Mouse (Mus musculus): ENCODE measurements around the gene Gm8890. TPM values are rescaled to one million over a fixed set of nuclear protein-coding genes. Genes with fewer than 3 reads are reported as not detected.
"Not testable (repeated sequence)": the region's sequence is repeated elsewhere in the genome, so short reads cannot be mapped to it uniquely, and the experiment has no call there.

The Gm8890 gene
- not detected in 2 replicates for polyA plus RNA-seq (2015; fragmentation: Nextera tagmentation; extraction: Ambion mirVana)

GRCm38 (mm10) chr5:11255733-11256132, at the start of gene Gm8890:
Gene Gm8890 (plus strand): TSS chr5:11256033.
- not testable (repeated sequence) for H3K4me3 ChIP-seq; H3K27me3 ChIP-seq; H3K27ac ChIP-seq; ATAC-seq (ENCODE audit: borderline replicate concordance, extremely low read depth, low FRiP score, low TSS enrichment); H3K4me2 ChIP-seq; H3K36me3 ChIP-seq; H3K4me1 ChIP-seq; H3K9me3 ChIP-seq; H3K9ac ChIP-seq
- 75% methylated on average over 1 of the region's 2 CpGs for WGBS

GRCm38 (mm10) chr5:11256221-11256620, 388 bp downstream of the Gm8890 start:
- 67% methylated on average over 1 of the region's 1 CpGs for WGBS
- not testable (repeated sequence) for ATAC-seq (ENCODE audit: borderline replicate concordance, extremely low read depth, low FRiP score, low TSS enrichment); H3K4me2 ChIP-seq; H3K9me3 ChIP-seq; H3K27ac ChIP-seq; H3K27me3 ChIP-seq; H3K9ac ChIP-seq; H3K36me3 ChIP-seq; H3K4me3 ChIP-seq; H3K4me1 ChIP-seq

Other genes starting within 250 kb of the Gm8890 start
- not detected in 2 replicates for gene Gm8879, start 128.4 kb upstream of the Gm8890 start, polyA plus RNA-seq (2015; fragmentation: Nextera tagmentation; extraction: Ambion mirVana)
- not detected in 2 replicates for gene Gm5861, start 73.0 kb upstream of the Gm8890 start, polyA plus RNA-seq (2015; fragmentation: Nextera tagmentation; extraction: Ambion mirVana)
- gene Speer1, start 85.5 kb downstream of the Gm8890 start, polyA plus RNA-seq (2015; fragmentation: Nextera tagmentation; extraction: Ambion mirVana) = not detected in 2 replicates
- not detected in 2 replicates for gene Gm8897, start 160.4 kb downstream of the Gm8890 start, polyA plus RNA-seq (2015; fragmentation: Nextera tagmentation; extraction: Ambion mirVana)
- gene Gm8906, start 246.7 kb downstream of the Gm8890 start, polyA plus RNA-seq (2015; fragmentation: Nextera tagmentation; extraction: Ambion mirVana) = not detected in 2 replicates